Mouse (Mus musculus) MEL-GATA-1-ER (cell line): ENCODE results near the gene Copz1.
"Not testable (repeated sequence)": the region's sequence is repeated elsewhere in the genome, so short reads cannot be mapped to it uniquely, and the experiment has no call there.

ENCODE experiments used
- DNase-seq: peaks from one replicate; pipeline ENCODE4 v3.0.0-alpha.2; 2012; ENCODE audit warnings: low read depth; ENCODE audit errors: extremely low read depth

The Copz1 gene

GRCm38 (mm10) chr15:103251595-103251994 is 20.9 kb upstream of the Copz1 start:
- peak; percentile 66 for DNase-seq

GRCm38 (mm10) chr15:103252660-103253059 is 19.9 kb upstream of the Copz1 start:
- no peak for DNase-seq

GRCm38 (mm10) chr15:103253352-103253751 is 19.2 kb upstream of the Copz1 start:
- DNase-seq = no peak

GRCm38 (mm10) chr15:103255169-103255568 is 17.3 kb upstream of the Copz1 start:
- no peak for DNase-seq

- DNase-seq = no peak
Observed at GRCm38 (mm10) chr15:103256210-103256986, 16.1 kb upstream of the Copz1 start.

GRCm38 (mm10) chr15:103257790-103258728 is 14.5 kb upstream of the Copz1 start, which contains the start of gene Nfe2:
TSS of gene Nfe2 (minus strand) at chr15:103258403.
- DNase-seq = peak; percentile 94

GRCm38 (mm10) chr15:103259162-103259561 is 13.4 kb upstream of the Copz1 start:
- DNase-seq = no peak

- peak; percentile 72 for DNase-seq
Observed at GRCm38 (mm10) chr15:103259989-103260388, 12.5 kb upstream of the Copz1 start.

- no peak for DNase-seq
Observed at GRCm38 (mm10) chr15:103264794-103265193, 7.7 kb upstream of the Copz1 start.

- no peak for DNase-seq
Observed at GRCm38 (mm10) chr15:103268903-103269302, 3.6 kb upstream of the Copz1 start.

- not testable (repeated sequence) for DNase-seq
Observed at GRCm38 (mm10) chr15:103275943-103276342, 3.4 kb downstream of the Copz1 start.

GRCm38 (mm10) chr15:103277949-103278348 is 5.4 kb downstream of the Copz1 start:
- no peak for DNase-seq

GRCm38 (mm10) chr15:103279750-103280149 is 7.2 kb downstream of the Copz1 start:
- no peak for DNase-seq

GRCm38 (mm10) chr15:103280817-103281464 is 8.4 kb downstream of the Copz1 start:
- DNase-seq = no peak

- DNase-seq = no peak
Observed at GRCm38 (mm10) chr15:103281465-103282205, 9.1 kb downstream of the Copz1 start.

GRCm38 (mm10) chr15:103284066-103284465 is 11.6 kb downstream of the Copz1 start:
- no peak for DNase-seq

- DNase-seq = no peak
Observed at GRCm38 (mm10) chr15:103284647-103285046, 12.1 kb downstream of the Copz1 start.

GRCm38 (mm10) chr15:103285778-103286417 is 13.4 kb downstream of the Copz1 start:
- no peak for DNase-seq

GRCm38 (mm10) chr15:103289600-103289999 is 17.1 kb downstream of the Copz1 start:
- DNase-seq = no peak

GRCm38 (mm10) chr15:103290417-103290816 is 17.9 kb downstream of the Copz1 start:
- DNase-seq = no peak
